Mouse (Mus musculus) kidney, embryonic 14.5 days (tissue): ENCODE results near the gene Fbxo27. TPM values are rescaled to one million over a fixed set of nuclear protein-coding genes. Genes with fewer than 3 reads are reported as not detected.

Source experiments
- ATAC-seq: fragments of 200-750 bp; cut with Nextera tagmentation; 2 replicates; pipeline ENCODE4 v1.8.0; 2017; ENCODE audit warnings: moderate number of reproducible peaks, mild to moderate bottlenecking, moderate TSS enrichment, moderate library complexity; ENCODE audit not compliant: low FRiP score, low TSS enrichment
- H3K27ac ChIP-seq: fragments of 300-500 bp; sonication (generic); 2 replicates; pipeline ENCODE4 v1.5.1; 2014; ENCODE audit warnings: low read depth, mild to moderate bottlenecking, low read length, moderate library complexity, mixed read lengths
- H3K27me3 ChIP-seq: fragments of 300-500 bp; sonication (generic); 2 replicates; pipeline ENCODE4 v1.6.1; 2014; ENCODE audit warnings: mild to moderate bottlenecking, low read length; ENCODE audit not compliant: control insufficient read depth, insufficient read depth
- H3K36me3 ChIP-seq: fragments of 300-500 bp; sonication (generic); 2 replicates; pipeline ENCODE4 v1.6.1; 2014; ENCODE audit warnings: low read length, mixed read lengths; ENCODE audit not compliant: control insufficient read depth, insufficient read depth
- H3K4me1 ChIP-seq: fragments of 300-500 bp; sonication (generic); 2 replicates; pipeline ENCODE4 v1.6.1; 2014; ENCODE audit warnings: low read length, mixed read lengths; ENCODE audit not compliant: control insufficient read depth, insufficient read depth
- H3K4me2 ChIP-seq: fragments of 300-500 bp; sonication (generic); replicated peaks from 2 replicates; pipeline ENCODE4 v1.6.1; 2014; ENCODE audit warnings: low read depth, mild to moderate bottlenecking, low read length
- H3K4me3 ChIP-seq: fragments of 300-500 bp; sonication (generic); 2 replicates; pipeline ENCODE4 v1.5.1; 2014; ENCODE audit warnings: mild to moderate bottlenecking, low read length
- H3K9ac ChIP-seq: fragments of 300-500 bp; sonication (generic); 2 replicates; pipeline ENCODE4 v1.6.1; 2014; ENCODE audit warnings: low read depth, mild to moderate bottlenecking, low read length, moderate library complexity
- H3K9me3 ChIP-seq: fragments of 300-500 bp; sonication (generic); 2 replicates; pipeline ENCODE4 v1.6.1; 2016; ENCODE audit warnings: low read length; ENCODE audit not compliant: control insufficient read depth
- WGBS: fragments of 180-500 bp; shearing (Covaris S2); extraction: QIAGEN DNeasy Blood & Tissue Kit; methylation state at CpG from one replicate; pipeline ENCODE4 v1.1.7; 2014; 5-methylcytosine and 5-hydroxymethylcytosine counted together
- polyA plus RNA-seq: library from polyadenylated mRNA; unstranded; fragments of >200 nt; fragmentation: Nextera tagmentation; extraction: Ambion mirVana; gene quantifications from 2 replicates; pipeline ENCODE4 v1.2.1, GENCODE M21; 2014

Fbxo27 gene
- polyA plus RNA-seq, 1 experiment from 2014 or later = 5.5 TPM

DNA sequence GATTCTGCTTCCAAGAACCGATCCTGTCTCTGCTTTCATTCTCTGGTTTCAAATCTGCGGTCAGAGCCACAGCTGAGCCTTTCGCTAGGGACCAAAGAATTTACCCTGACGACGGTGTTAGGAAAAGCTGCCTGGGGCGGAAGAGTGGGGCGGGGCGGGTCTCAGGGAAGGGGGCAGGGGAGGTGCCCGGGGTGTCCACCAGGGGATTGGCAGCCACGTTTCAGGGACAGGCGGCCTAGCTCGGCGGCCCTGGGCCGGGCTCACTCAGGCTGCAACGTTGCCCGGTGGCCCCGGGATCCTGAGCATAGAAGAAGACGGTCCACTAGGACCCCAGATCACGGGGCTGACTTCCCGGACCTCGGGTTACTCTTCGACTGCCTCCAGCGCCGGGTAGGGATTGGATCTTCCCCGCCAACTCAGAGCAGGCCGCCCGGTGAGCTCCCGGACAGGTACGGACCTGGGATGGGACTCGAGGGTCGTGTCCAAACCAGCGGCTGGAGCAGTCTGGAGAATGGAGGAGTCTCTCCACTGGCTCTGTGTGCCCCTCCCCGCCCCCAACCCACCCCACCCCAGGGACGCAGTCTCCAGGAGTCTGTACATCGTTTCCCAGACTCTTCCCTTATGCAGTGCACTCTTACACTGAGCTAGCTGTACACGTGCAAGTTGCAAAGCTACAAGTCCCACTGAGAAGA is 24.1 kb downstream of the Fbxo27 start, which contains the start of gene Fbxo17:
Gene Fbxo17 (plus strand): TSS at position 215 of the 692 bp plus-strand sequence.
- peak; percentile 80 for ATAC-seq

DNA sequence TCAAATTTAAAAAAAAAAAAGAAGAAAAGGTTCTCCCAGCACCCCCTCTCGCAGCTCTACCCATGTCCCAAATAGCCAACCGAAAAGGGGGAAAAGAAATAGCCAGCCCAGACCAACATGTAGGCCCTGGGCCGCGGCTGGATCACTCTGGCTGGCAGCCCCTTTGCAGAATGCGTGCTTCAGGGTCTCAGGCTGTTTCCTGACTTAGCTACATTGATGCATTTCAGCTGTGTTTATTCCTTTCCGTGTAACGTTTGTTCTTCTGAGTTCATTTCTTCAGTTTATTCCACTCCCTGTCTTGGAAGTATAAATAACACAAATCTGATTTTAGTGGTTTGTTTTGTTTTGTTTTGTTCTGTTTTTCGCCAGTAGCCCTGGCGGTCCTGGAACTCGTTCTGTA is 25.1 kb downstream of the Fbxo27 start:
- H3K27me3 ChIP-seq = no peaks in the 10 kb centered on the region
- no peak for ATAC-seq
- H3K4me2 ChIP-seq = no peak overlapping the region
- 77% methylated on average over 10 of the region's 10 CpGs for WGBS
- H3K4me3 ChIP-seq = no peak overlapping the region
- H3K4me1 ChIP-seq = 0 out of 2 replicates have a peak, but pooled peaks cover 3% of the 10 kb centered on the region
- H3K36me3 ChIP-seq = no peaks in the 10 kb centered on the region
- no peak overlapping the region for H3K27ac ChIP-seq
- H3K9me3 ChIP-seq = no peaks in the 10 kb centered on the region
- no peak overlapping the region for H3K9ac ChIP-seq

More for the DNA sequence above, 24.1 kb downstream of the Fbxo27 start, which contains the start of gene Fbxo17:
- H3K4me2 ChIP-seq = peak within 1 kb of the TSS; percentile 77
- H3K4me3 ChIP-seq = peak within 1 kb of the TSS; percentile 48
- 0 out of 2 replicates have a peak, but pooled peaks cover 6% of the 10 kb centered on the region for H3K4me1 ChIP-seq
- no peak within 1 kb of the TSS for H3K27ac ChIP-seq
- no peaks in the 10 kb centered on the region for H3K36me3 ChIP-seq
- WGBS = 1% methylated on average over 36 of the region's 36 CpGs
- H3K27me3 ChIP-seq = no peaks in the 10 kb centered on the region
- peak within 1 kb of the TSS; percentile 66 for H3K9ac ChIP-seq
- no peaks in the 10 kb centered on the region for H3K9me3 ChIP-seq

DNA sequence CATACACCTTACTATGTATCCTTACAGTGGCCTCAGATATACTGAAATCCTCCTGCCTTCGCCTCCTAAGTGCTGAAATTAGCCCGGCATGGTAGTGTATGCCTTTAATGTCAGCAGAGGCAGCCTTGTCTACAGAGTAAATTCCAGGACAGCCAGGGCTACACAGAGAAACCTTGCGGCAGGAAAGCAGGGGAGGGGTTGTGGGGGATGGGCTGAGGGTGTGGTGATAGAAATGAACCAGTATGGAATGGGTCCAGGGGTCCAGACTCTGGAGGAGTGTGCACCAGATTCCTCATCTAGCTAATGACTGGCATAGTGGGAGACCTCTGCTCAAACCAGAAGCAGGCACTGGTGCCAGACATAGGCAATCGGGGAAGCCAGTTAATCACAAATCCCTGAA is 26.5 kb downstream of the Fbxo27 start:
- H3K4me2 ChIP-seq = no peak overlapping the region
- 60% methylated on average over 4 of the region's 4 CpGs for WGBS
- no peak for ATAC-seq
- H3K36me3 ChIP-seq = no peaks in the 10 kb centered on the region
- no peak overlapping the region for H3K9ac ChIP-seq
- H3K27me3 ChIP-seq = no peaks in the 10 kb centered on the region
- 0 out of 2 replicates have a peak, but pooled peaks cover under 1% of the 10 kb centered on the region for H3K9me3 ChIP-seq
- H3K27ac ChIP-seq = no peak overlapping the region
- H3K4me3 ChIP-seq = no peak overlapping the region
- 0 out of 2 replicates have a peak, but pooled peaks cover 3% of the 10 kb centered on the region for H3K4me1 ChIP-seq

DNA sequence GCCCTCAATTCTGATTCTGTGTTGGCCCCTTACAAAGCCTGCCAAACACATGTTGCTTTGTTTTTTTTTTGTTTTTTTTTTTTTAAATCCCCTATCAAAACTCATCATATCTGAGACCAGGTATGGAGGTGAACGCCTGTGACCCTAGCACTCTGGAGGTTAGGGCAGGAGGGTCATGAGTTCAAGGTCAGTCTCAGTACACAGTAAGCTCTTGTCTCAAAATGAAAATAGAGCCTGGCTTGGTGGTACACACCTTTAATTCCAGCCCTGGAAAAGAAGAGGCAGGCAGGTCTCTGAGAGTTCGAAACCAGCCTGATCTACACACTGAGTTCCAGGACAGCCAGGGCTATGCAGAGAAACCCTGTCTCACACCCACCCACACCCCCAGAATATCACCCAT is 27.0 kb downstream of the Fbxo27 start:
- Histone ChIP-seq H3K27me3 (no peaks in the 10 kb centered on the region), H3K4me2 (no peak overlapping the region), H3K9ac (no peak overlapping the region), H3K27ac (no peak overlapping the region), H3K4me1 (0 out of 2 replicates have a peak, but pooled peaks cover 3% of the 10 kb centered on the region), H3K36me3 (no peaks in the 10 kb centered on the region), H3K9me3 (0 out of 2 replicates have a peak, but pooled peaks cover 2% of the 10 kb centered on the region), H3K4me3 (no peak overlapping the region)
- no peak for ATAC-seq
- 77% methylated on average over 2 of the region's 2 CpGs for WGBS

DNA sequence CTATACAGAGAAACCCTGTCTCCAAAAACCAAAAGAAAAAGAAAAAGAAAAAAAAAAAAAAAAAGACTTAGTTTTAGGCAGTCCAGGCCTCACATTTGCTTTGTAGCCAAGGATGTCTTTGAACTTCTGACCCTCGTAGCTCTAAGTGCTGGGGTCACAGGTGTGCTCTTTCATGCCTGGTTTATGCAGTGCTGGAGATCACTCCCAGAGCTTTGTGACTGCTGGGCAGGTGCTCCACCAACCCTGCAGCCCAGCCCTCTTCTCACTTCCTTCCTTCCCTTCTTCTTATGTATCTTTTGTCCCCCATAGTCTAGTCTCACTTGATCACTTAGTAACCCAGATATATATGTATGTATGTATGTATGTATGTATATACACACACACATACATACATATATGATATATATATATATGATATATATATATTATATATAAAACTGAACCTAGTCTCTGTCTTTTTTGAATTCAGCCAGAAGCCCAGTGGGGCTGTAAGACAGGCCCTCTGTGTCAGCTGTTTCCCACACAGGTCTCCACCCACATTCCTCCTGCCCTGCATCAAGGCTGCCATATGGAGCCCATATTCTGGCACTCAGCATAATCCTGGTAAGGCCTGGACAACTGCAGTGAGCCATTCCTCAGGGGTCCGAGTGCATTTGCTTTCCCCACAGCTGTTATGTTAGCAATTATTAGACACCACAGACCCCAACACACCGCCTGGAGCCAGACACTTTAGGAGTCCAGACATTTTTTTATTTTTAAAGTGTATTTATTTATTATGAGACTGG is 28.3 kb downstream of the Fbxo27 start:
- no peak for ATAC-seq
- Histone ChIP-seq H3K36me3 (no peaks in the 10 kb centered on the region), H3K27me3 (no peaks in the 10 kb centered on the region), H3K9me3 (0 out of 2 replicates have a peak, but pooled peaks cover 2% of the 10 kb centered on the region), H3K4me1 (0 out of 2 replicates have a peak, but pooled peaks cover 3% of the 10 kb centered on the region), H3K4me2 (no peak overlapping the region), H3K27ac (no peak overlapping the region), H3K9ac (no peak overlapping the region), H3K4me3 (no peak overlapping the region)
- WGBS = 79% methylated on average over 3 of the region's 3 CpGs

DNA sequence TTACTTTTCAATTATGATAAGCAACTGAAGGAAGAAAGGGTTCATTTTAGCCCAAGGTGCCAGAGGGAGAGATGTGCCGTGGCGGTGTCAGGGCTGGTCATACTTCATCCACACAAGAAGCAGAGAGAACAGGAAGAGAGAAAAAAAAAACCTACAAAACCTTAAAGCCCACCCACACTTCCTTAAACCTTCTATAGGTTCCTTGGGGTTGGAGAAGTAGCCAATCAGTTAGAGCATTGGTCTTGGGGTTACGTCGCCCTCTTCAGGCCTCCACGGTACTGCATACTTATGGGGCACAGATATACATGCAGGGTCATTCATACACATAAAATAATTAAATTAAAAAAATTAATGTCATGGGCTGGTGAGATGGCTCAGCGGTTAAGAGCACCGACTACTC is 29.4 kb downstream of the Fbxo27 start:
- Histone ChIP-seq H3K4me1 (no peaks in the 10 kb centered on the region), H3K27ac (no peak overlapping the region), H3K9ac (no peak overlapping the region), H3K27me3 (no peaks in the 10 kb centered on the region), H3K4me2 (no peak overlapping the region), H3K36me3 (no peaks in the 10 kb centered on the region), H3K4me3 (no peak overlapping the region), H3K9me3 (0 out of 2 replicates have a peak, but pooled peaks cover 2% of the 10 kb centered on the region)
- WGBS = 93% methylated on average over 7 of the region's 7 CpGs
- ATAC-seq = no peak

DNA sequence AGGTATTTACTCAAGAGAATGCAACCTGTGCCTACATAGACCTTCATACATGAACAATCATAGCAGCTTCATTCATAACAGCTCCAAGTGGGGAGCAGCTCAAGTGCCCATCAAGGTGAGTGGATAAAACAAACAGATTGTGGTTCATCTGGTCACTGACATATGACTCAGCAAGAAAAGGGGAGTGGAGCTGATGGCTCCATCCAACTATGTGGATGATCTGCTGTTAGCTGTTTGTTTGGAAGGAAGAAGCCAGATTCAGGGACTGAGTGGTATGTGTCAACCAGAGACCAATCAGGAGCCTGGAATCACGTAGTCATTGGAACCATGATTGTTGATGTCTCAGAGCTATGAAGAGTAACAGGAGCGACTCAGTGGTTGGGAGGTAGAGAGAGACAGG is 32.0 kb downstream of the Fbxo27 start:
- 91% methylated on average over 2 of the region's 2 CpGs for WGBS
- no peak overlapping the region for H3K9ac ChIP-seq
- H3K27me3 ChIP-seq = no peaks in the 10 kb centered on the region
- no peaks in the 10 kb centered on the region for H3K4me1 ChIP-seq
- H3K4me2 ChIP-seq = no peak overlapping the region
- no peak for ATAC-seq
- no peaks in the 10 kb centered on the region for H3K36me3 ChIP-seq
- 0 out of 2 replicates have a peak, but pooled peaks cover 2% of the 10 kb centered on the region for H3K9me3 ChIP-seq
- no peak overlapping the region for H3K27ac ChIP-seq
- H3K4me3 ChIP-seq = no peak overlapping the region

DNA sequence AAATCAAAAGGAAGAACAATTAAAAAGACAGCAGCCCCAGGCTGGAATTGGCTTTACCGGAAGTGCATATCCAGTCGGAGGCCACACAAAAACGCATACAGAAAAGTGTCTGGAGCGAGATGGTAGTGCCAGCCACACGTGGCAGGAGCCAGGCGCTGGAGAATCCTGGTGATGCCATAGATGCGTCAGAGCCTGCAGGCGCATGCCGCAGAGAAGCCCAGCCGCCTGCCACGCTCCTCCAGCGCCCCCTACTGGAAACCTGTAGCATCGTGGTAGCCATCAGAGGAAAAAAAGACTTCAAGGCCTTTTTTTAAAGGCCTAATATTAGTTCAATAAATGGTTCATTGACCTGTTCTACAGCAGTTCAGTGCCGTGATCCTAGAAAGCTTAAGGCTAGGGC is 34.0 kb downstream of the Fbxo27 start:
- peak overlapping the region; percentile 24; the same call in 1 of the 2 replicates for H3K4me2 ChIP-seq
- no peaks in the 10 kb centered on the region for H3K27me3 ChIP-seq
- no peak overlapping the region; the same call in 1 of the 2 replicates for H3K4me3 ChIP-seq
- ATAC-seq = no peak
- H3K4me1 ChIP-seq = no peaks in the 10 kb centered on the region
- peaks cover 7% of the 10 kb centered on the region; the same call in 1 of the 2 replicates for H3K9me3 ChIP-seq
- H3K9ac ChIP-seq = no peak overlapping the region
- WGBS = 8% methylated on average over 14 of the region's 14 CpGs
- no peak overlapping the region for H3K27ac ChIP-seq
- H3K36me3 ChIP-seq = no peaks in the 10 kb centered on the region
